Mouse (Mus musculus) embryonic fibroblast, embryonic 13.5 days (primary cell): Measurements from ENCODE around the gene Anapc13.

Source experiments
- CTCF ChIP-seq: IDR thresholded peaks from 2 replicates; pipeline ENCODE4 v1.5.1; 2011; ENCODE audit warnings: mild to moderate bottlenecking, control low read depth, low read length, moderate library complexity, borderline replicate concordance; ENCODE audit not compliant: insufficient read depth
- POLR2A ChIP-seq: IDR thresholded peaks from 2 replicates; pipeline ENCODE4 v1.6.1; 2011; ENCODE audit warnings: low read depth, mild to moderate bottlenecking, control low read depth, low read length, moderate library complexity

DNA sequence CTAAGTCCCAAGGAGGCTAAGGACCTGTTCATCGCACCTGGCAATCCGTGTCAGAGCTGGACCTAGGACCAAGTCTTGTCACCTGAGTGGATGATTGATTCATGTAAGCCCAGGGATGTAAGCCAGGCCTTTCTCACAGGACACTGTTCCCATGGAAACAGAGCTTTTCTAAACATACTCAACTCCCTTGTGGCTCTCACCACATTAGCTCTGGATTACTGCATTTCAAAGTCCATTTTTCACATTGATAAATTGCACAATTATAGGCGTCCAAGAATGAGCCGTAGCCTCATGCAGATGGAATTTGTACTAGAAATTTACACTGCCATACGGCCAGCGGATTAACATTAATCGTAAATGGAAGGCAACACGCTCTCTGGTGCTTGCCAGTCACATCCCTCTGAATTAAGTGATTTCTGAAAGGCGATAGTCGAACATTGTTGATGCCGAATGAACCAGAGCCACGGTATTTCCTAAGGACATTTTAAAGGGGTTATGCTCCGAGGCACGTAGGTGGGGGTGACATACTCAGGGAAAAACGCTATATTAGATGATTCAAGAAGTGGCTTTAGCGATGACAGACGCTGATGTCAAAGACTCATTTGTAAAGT is 23.9 kb downstream of the Anapc13 start:
- TF ChIP-seq POLR2A = no peak
- no peak for TF ChIP-seq CTCF
